Mouse (Mus musculus): Measurements from ENCODE around the gene Ctnnal1. TPM values are rescaled to one million over a fixed set of nuclear protein-coding genes. Genes with fewer than 3 reads are reported as not detected.

The Ctnnal1 gene
- total and polyA plus RNA-seq, 3 experiments = 6.5 to 31.9 (median 30.8) TPM

GRCm38 (mm10) chr4:56771065-56771464 lies 93.9 kb downstream of the Ctnnal1 start:
- H3K27me3 ChIP-seq (ENCODE audit: control insufficient read depth, insufficient read depth, low read length) = no peaks in the 10 kb centered on the region
- TF ChIP-seq CTCF (IDR thresholded peaks at IDR 0.05) = no peak
- no peak for TF ChIP-seq POLR2A (IDR thresholded peaks at IDR 0.05; ENCODE audit: insufficient read depth, low read depth, low read length)
- TF ChIP-seq EP300 (IDR thresholded peaks at IDR 0.05; ENCODE audit: insufficient read depth, low read depth, low read length) = no peak
- H3K79me2 ChIP-seq (replicated peaks; ENCODE audit: control insufficient read depth, insufficient read depth, low read length) = no peaks in the 10 kb centered on the region
- H3K36me3 ChIP-seq (ENCODE audit: control insufficient read depth, insufficient read depth, low read length) = peaks cover 7% of the 10 kb centered on the region
- H3K4me1 ChIP-seq (ENCODE audit: control insufficient read depth, insufficient read depth, low read length) = no peaks in the 10 kb centered on the region; the same call in 1 of the 2 replicates
- H3K4me3 ChIP-seq = no peak overlapping the region
- no peak overlapping the region for H3K9ac ChIP-seq (ENCODE audit: low read depth, low read length)
- DNase-seq = no peak
- WGBS = 64% methylated on average over 1 of the region's 1 CpGs
- intact Hi-C loops (cut with DNase I) = no loop called here
- H3K27ac ChIP-seq = no peak overlapping the region

GRCm38 (mm10) chr4:56768913-56769312 lies 96.1 kb downstream of the Ctnnal1 start:
- Histone ChIP-seq H3K4me1 (ENCODE audit: control insufficient read depth, insufficient read depth, low read length) (no peaks in the 10 kb centered on the region; the same call in 1 of the 2 replicates), H3K79me2 (replicated peaks; ENCODE audit: control insufficient read depth, insufficient read depth, low read length) (no peaks in the 10 kb centered on the region), H3K4me3 (no peak overlapping the region), H3K27ac (peak overlapping the region; percentile 17), H3K9ac (ENCODE audit: low read depth, low read length) (no peak overlapping the region), H3K36me3 (ENCODE audit: control insufficient read depth, insufficient read depth, low read length) (peaks cover 7% of the 10 kb centered on the region), H3K27me3 (ENCODE audit: control insufficient read depth, insufficient read depth, low read length) (no peaks in the 10 kb centered on the region)
- no peak for TF ChIP-seq CTCF (IDR thresholded peaks at IDR 0.05)
- TF ChIP-seq POLR2A (IDR thresholded peaks at IDR 0.05; ENCODE audit: insufficient read depth, low read depth, low read length) = no peak
- 0 out of 2 replicates have a peak, but pooled peaks have one; percentile 48 for TF ChIP-seq EP300 (IDR thresholded peaks at IDR 0.05; ENCODE audit: insufficient read depth, low read depth, low read length)
- intact Hi-C loops (cut with DNase I) = no loop called here
- DNase-seq = peak; percentile 62 to 73
- WGBS = 60% methylated on average over 7 of the region's 7 CpGs

GRCm38 (mm10) chr4:56767861-56768284 lies 97.1 kb downstream of the Ctnnal1 start:
- intact Hi-C loops (cut with DNase I) = no loop called here
- TF ChIP-seq EP300 (IDR thresholded peaks at IDR 0.05; ENCODE audit: insufficient read depth, low read depth, low read length) = 0 out of 2 replicates have a peak, but pooled peaks have one; percentile 38
- TF ChIP-seq CTCF (IDR thresholded peaks at IDR 0.05) = no peak
- peaks cover 7% of the 10 kb centered on the region for H3K36me3 ChIP-seq (ENCODE audit: control insufficient read depth, insufficient read depth, low read length)

More at GRCm38 (mm10) chr4:56767861-56768284, 97.1 kb downstream of the Ctnnal1 start:
- H3K79me2 ChIP-seq (replicated peaks; ENCODE audit: control insufficient read depth, insufficient read depth, low read length) = no peaks in the 10 kb centered on the region
- no peak overlapping the region for H3K4me3 ChIP-seq
- no peaks in the 10 kb centered on the region for H3K27me3 ChIP-seq (ENCODE audit: control insufficient read depth, insufficient read depth, low read length)
- 24% methylated on average over 5 of the region's 5 CpGs for WGBS
- peak; percentile 32 to 65 for DNase-seq
- no peaks in the 10 kb centered on the region; the same call in 1 of the 2 replicates for H3K4me1 ChIP-seq (ENCODE audit: control insufficient read depth, insufficient read depth, low read length)
- H3K9ac ChIP-seq (ENCODE audit: low read depth, low read length) = no peak overlapping the region
- H3K27ac ChIP-seq = peak overlapping the region; percentile 17; the same call in 1 of the 2 replicates

Small RNAs within 50 kb of the gene (microRNA-seq; reads per million reads assigned to microRNA genes)
- 47.1 to 53.7 reads per million in 2 experiments for gene Mir32

Other genes starting within 250 kb of the Ctnnal1 start
- not detected for gene Gm26657, start 125.1 kb downstream of the Ctnnal1 start, total RNA-seq (2021)
- gene Gm26657, start 125.1 kb downstream of the Ctnnal1 start, polyA plus RNA-seq (2012; rRNA removed) = not detected in 2 replicates
- gene Actl7b, start 123.7 kb downstream of the Ctnnal1 start, total RNA-seq (2021) = not detected
- gene Actl7b, start 123.7 kb downstream of the Ctnnal1 start, polyA plus RNA-seq (2012; rRNA removed) = 0.64 and 0.74 TPM in 2 replicates
- gene Actl7a, start 121.8 kb downstream of the Ctnnal1 start, total RNA-seq (2021) = not detected
- gene Actl7a, start 121.8 kb downstream of the Ctnnal1 start, polyA plus RNA-seq (2012; rRNA removed) = 0.23 and 0.37 TPM in 2 replicates
- 10 to 100 TPM; 17.0 to 19.8 TPM for gene Elp1, start 62.9 kb downstream of the Ctnnal1 start, total RNA-seq (2021)
- gene Elp1, start 62.9 kb downstream of the Ctnnal1 start, polyA plus RNA-seq (2012; rRNA removed) = 13.7 and 20.8 TPM in 2 replicates
- gene Fam206a, start 62.8 kb downstream of the Ctnnal1 start, total RNA-seq (2021) = 1 to 10 TPM; 2.0 to 2.2 TPM
- 1.9 TPM in 2 replicates for gene Fam206a, start 62.8 kb downstream of the Ctnnal1 start, polyA plus RNA-seq (2012; rRNA removed)
- gene Tmem245, start 82.2 kb upstream of the Ctnnal1 start, total RNA-seq (2021) = 10 to 100 TPM; 66.3 to 77.3 TPM
- 24.0 and 42.0 TPM in 2 replicates for gene Tmem245, start 82.2 kb upstream of the Ctnnal1 start, polyA plus RNA-seq (2012; rRNA removed)
- gene Frrs1l, start 125.2 kb upstream of the Ctnnal1 start, total RNA-seq (2021) = under 1 TPM; 0.03 to 0.05 TPM
- gene Frrs1l, start 125.2 kb upstream of the Ctnnal1 start, polyA plus RNA-seq (2012; rRNA removed) = 0.06 and 0.09 TPM in 2 replicates